Mouse (Mus musculus): ENCODE results near the gene Sall4. TPM values are rescaled to one million over a fixed set of nuclear protein-coding genes. Genes with fewer than 3 reads are reported as not detected.

The Sall4 gene
- not detected in 2 replicates for polyA plus RNA-seq (2011; ENCODE audit: insufficient read length, low read depth, missing spikeins)

DNA sequence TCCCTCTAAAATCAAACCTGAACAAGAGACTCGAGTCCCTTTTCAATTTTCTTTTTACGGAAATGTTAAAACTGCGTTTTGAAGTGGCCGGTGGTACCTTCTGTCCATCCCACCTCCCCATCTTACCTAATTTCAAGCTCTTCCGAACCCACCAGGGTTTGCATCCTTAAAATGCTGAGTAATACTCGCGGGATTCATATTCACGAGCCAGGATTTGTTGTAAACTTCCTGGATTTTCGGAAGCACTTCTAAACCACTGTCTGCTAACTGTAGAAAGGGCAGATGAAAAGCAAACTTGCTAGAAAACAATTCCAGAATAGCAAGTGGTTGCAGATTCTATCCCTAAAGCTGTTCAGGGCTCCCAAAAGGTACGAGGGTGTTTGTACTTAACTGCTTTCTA, at the start of gene Sall4:
TSS of gene Sall4 (minus strand) at position 362 of the 400 bp plus-strand sequence.
- no peaks in the 10 kb centered on the region; the same call in 1 of the 2 replicates for H3K4me1 ChIP-seq (ENCODE audit: control insufficient read depth, insufficient read depth, low read length)
- no peak within 1 kb of the TSS for H3K4me3 ChIP-seq (ENCODE audit: insufficient read depth, low read length)
- no peak for TF ChIP-seq CTCF (IDR thresholded peaks at IDR 0.05; ENCODE audit: borderline replicate concordance, insufficient read depth, low read length)
- TF ChIP-seq POLR2A (IDR thresholded peaks at IDR 0.05; ENCODE audit: low read depth, low read length) = no peak
- no peak within 1 kb of the TSS for H3K27ac ChIP-seq (ENCODE audit: insufficient read depth, low read length)

DNA sequence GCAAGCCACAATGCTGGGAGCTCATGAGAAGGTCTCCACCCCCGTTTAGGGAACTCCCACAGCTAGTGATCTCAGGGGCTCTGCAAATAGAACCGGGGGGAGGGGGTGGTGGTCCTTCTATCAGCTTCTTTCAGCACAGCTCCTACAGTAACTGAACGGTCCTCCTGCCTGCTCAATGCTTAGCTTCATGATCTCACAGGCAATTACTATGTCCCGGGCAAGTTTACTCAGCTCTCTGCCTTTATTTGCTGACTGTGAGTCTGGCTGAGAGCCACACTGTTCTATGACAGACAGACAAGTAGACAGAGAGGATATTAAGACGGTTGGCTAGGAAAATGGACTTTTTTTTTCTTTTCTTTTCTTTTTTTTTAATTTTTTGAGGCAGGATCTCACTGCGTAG, 45.5 kb upstream of the Sall4 start:
- H3K4me1 ChIP-seq (ENCODE audit: control insufficient read depth, insufficient read depth, low read length) = no peaks in the 10 kb centered on the region
- H3K4me3 ChIP-seq (ENCODE audit: insufficient read depth, low read length) = no peak overlapping the region
- no peak for TF ChIP-seq POLR2A (IDR thresholded peaks at IDR 0.05; ENCODE audit: low read depth, low read length)
- TF ChIP-seq CTCF (IDR thresholded peaks at IDR 0.05; ENCODE audit: borderline replicate concordance, insufficient read depth, low read length) = no peak
- H3K27ac ChIP-seq (ENCODE audit: insufficient read depth, low read length) = no peak overlapping the region

DNA sequence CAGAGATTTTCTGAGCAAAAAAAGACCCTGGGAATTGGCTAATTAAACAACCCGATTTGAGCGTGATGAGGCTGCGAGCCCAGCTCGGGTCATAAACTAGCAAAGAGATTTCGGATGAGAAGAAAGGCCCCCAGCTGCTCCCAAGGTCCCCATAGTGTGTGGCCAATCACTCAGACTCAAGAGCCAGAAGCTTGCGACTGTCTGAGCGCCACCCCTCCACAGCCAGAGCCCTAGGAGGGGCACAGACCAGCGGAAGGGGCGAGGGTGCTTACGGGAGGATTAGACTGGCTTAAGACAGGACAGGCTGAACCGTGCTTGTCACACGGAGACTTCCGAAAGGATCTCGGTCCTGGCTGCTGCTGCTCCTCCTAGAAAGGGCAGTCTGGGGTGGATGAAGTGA, 42.2 kb upstream of the Sall4 start:
- TF ChIP-seq CTCF (IDR thresholded peaks at IDR 0.05; ENCODE audit: borderline replicate concordance, insufficient read depth, low read length) (no peak), POLR2A (IDR thresholded peaks at IDR 0.05; ENCODE audit: low read depth, low read length) (no peak)
- Histone ChIP-seq H3K27ac (ENCODE audit: insufficient read depth, low read length) (no peak overlapping the region), H3K4me1 (ENCODE audit: control insufficient read depth, insufficient read depth, low read length) (no peaks in the 10 kb centered on the region), H3K4me3 (ENCODE audit: insufficient read depth, low read length) (no peak overlapping the region)

DNA sequence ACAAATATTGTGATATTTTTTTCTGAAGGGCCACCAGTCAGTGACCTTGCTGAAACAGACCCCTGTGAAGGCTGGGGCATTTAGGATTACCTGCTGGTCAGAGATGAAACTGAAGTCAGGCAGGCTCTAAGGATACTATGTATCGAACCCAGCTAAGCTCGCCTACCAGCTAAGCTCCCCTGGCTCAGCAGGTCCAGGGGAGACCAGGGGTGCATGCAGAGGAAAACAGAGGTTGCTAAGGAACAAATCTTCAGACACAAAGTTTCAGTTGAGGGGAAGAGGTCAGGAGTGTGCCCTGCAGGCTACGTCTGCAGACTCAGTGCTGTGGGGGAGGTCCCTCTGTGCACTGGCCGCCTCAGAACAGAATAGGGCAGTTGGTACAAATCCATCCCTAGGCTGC, 39.9 kb upstream of the Sall4 start:
- Histone ChIP-seq H3K27ac (ENCODE audit: insufficient read depth, low read length) (no peak overlapping the region), H3K4me3 (ENCODE audit: insufficient read depth, low read length) (no peak overlapping the region)
- TF ChIP-seq CTCF (IDR thresholded peaks at IDR 0.05; ENCODE audit: borderline replicate concordance, insufficient read depth, low read length) (no peak), POLR2A (IDR thresholded peaks at IDR 0.05; ENCODE audit: low read depth, low read length) (no peak)

DNA sequence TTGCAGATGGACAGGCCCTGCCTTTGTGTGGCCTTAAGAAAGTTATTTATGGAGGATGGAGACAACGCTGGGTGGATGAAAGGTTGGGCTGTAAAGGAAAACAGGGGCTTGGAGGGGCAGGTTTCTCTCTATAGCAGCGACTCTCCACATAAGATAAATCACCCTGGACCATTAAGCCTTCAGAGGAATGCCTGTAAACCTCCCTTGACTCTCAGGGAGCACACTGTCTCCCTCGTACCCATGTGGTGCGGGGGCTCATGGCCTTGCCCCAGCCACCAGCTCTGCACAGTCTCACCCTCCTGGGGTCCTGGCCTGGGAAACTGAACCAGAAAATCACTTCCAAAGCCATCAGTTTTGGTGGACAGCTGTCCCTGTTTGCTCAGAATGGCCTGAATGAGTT, 36.1 kb upstream of the Sall4 start:
- Histone ChIP-seq H3K4me3 (ENCODE audit: insufficient read depth, low read length) (no peak overlapping the region), H3K27ac (ENCODE audit: insufficient read depth, low read length) (no peak overlapping the region)
- no peak for TF ChIP-seq POLR2A (IDR thresholded peaks at IDR 0.05; ENCODE audit: low read depth, low read length)
- TF ChIP-seq CTCF (IDR thresholded peaks at IDR 0.05; ENCODE audit: borderline replicate concordance, insufficient read depth, low read length) = no peak

More for the DNA sequence above, 39.9 kb upstream of the Sall4 start:
- H3K4me1 ChIP-seq (ENCODE audit: control insufficient read depth, insufficient read depth, low read length) = no peaks in the 10 kb centered on the region

DNA sequence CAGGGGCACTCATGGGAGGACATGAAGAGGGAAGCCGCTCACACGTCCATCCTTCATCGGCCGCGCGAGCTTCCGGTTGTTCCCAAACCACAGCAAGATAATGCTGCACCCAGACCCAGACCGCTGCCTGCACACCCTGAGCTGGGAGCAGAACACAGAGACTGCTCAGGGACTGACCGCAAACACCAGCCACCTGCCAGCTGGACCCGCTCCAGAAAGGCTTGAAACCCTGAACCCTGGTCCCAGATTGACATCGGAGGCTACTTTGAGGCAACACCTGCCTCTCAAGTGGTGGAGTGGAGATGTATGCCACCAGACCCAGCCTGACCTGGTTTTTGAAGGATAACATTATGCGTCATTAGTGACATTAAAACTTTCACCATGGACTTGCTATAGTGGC, 31.6 kb upstream of the Sall4 start:
- no peaks in the 10 kb centered on the region for H3K4me1 ChIP-seq (ENCODE audit: control insufficient read depth, insufficient read depth, low read length)
- no peak overlapping the region for H3K4me3 ChIP-seq (ENCODE audit: insufficient read depth, low read length)
- TF ChIP-seq CTCF (IDR thresholded peaks at IDR 0.05; ENCODE audit: borderline replicate concordance, insufficient read depth, low read length) (no peak), POLR2A (IDR thresholded peaks at IDR 0.05; ENCODE audit: low read depth, low read length) (no peak)
- H3K27ac ChIP-seq (ENCODE audit: insufficient read depth, low read length) = no peak overlapping the region

More for the DNA sequence above, 36.1 kb upstream of the Sall4 start:
- no peaks in the 10 kb centered on the region for H3K4me1 ChIP-seq (ENCODE audit: control insufficient read depth, insufficient read depth, low read length)

DNA sequence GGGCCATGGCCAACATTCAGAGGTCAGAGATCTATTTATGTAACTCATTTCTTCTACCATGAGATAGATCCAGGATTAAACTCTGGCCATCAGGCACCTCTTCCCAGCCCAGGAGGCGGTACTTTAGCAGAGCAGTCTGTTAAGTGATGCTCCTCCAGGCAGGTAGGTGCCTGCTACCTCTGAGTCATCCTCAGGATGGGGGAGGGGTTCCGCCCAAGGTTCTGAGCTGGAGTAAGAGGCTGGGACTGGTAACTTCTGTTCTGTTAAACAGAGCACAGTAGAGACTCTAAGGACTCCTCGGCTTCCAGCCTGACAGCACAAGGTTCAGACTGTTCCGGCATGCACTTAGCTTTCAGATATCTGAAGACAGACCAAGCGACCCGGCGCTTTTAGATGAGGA, 31.2 kb upstream of the Sall4 start:
- no peaks in the 10 kb centered on the region for H3K4me1 ChIP-seq (ENCODE audit: control insufficient read depth, insufficient read depth, low read length)
- no peak overlapping the region for H3K27ac ChIP-seq (ENCODE audit: insufficient read depth, low read length)
- TF ChIP-seq CTCF (IDR thresholded peaks at IDR 0.05; ENCODE audit: borderline replicate concordance, insufficient read depth, low read length) = no peak
- no peak for TF ChIP-seq POLR2A (IDR thresholded peaks at IDR 0.05; ENCODE audit: low read depth, low read length)
- no peak overlapping the region for H3K4me3 ChIP-seq (ENCODE audit: insufficient read depth, low read length)

DNA sequence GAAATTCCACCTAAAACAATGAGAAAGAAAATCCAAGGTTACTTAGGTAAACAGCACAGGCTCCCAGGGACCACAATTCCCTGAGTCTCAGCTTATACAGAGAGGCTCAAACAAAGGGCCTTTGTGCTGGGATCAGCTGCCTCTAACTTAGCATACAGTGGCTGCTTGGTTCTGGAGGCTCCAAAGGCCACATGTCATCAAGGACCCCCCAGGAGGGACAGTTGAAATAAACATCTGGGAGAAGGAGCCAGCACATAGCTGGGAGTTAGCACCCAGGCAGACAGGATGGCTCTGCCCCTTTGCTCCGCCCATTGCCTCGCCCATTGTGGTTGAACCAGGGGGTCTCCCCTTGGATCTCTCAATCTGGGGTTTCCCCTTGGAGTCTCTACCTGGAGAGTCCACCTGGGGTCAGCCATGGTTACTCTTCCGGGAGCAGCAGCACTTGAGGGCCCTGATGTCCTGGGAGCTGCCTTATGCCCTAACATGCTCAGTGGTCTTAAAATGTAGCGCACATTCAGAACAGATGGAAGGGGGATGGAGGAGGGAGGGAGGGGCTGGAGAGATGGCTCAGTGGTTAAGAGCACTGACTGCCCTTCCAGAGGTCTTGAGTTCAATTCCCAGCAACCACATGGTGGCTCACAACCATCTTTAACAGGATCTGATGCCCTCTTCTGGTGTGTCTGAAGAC, 23.5 kb upstream of the Sall4 start:
- Histone ChIP-seq H3K4me1 (ENCODE audit: control insufficient read depth, insufficient read depth, low read length) (no peaks in the 10 kb centered on the region), H3K4me3 (ENCODE audit: insufficient read depth, low read length) (no peak overlapping the region), H3K27ac (ENCODE audit: insufficient read depth, low read length) (no peak overlapping the region)
- no peak for TF ChIP-seq POLR2A (IDR thresholded peaks at IDR 0.05; ENCODE audit: low read depth, low read length)
- TF ChIP-seq CTCF (IDR thresholded peaks at IDR 0.05; ENCODE audit: borderline replicate concordance, insufficient read depth, low read length) = no peak

DNA sequence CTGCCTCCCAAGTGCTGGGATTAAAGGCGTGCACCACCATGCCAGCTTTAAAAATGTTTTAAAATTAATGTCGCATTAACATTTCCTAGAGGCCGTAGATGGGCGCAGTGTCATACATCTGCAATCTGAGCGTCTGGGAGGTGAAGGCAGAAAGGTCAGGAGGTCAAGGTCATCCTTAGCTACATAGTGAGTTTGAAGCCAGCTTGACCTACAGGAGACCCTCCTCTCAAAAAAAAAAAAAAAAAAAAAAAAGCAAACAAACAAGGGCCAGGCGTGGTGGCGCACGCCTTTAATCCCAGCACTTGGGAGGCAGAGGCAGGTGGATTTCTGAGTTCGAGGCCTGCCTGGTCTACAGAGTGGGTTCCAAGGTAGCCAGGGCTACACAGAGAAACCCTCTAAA, 18.4 kb upstream of the Sall4 start:
- Histone ChIP-seq H3K4me3 (ENCODE audit: insufficient read depth, low read length) (no peak overlapping the region), H3K27ac (ENCODE audit: insufficient read depth, low read length) (no peak overlapping the region), H3K4me1 (ENCODE audit: control insufficient read depth, insufficient read depth, low read length) (no peaks in the 10 kb centered on the region)
- TF ChIP-seq CTCF (IDR thresholded peaks at IDR 0.05; ENCODE audit: borderline replicate concordance, insufficient read depth, low read length) (no peak), POLR2A (IDR thresholded peaks at IDR 0.05; ENCODE audit: low read depth, low read length) (no peak)

DNA sequence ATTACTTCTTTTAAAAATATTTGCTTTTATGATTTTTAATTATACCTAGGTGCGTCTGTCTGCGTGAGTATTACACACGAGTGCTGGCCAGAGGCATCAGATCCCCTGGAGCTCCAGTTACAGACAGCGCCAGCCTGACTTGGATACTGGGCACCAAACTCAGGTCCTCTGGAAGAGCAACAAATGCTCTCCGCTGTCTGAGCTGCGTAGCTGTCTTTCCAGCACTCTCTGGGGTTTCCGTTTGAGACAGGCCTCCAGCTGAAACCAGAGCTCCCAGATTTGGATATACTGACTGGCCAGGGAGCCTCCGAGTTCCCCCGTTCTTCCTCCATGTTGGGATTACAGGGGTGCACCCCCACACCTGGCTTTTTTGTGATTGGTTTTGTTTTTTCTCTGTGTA, 12.9 kb upstream of the Sall4 start:
- Histone ChIP-seq H3K4me1 (ENCODE audit: control insufficient read depth, insufficient read depth, low read length) (no peaks in the 10 kb centered on the region), H3K4me3 (ENCODE audit: insufficient read depth, low read length) (no peak overlapping the region), H3K27ac (ENCODE audit: insufficient read depth, low read length) (no peak overlapping the region)
- TF ChIP-seq POLR2A (IDR thresholded peaks at IDR 0.05; ENCODE audit: low read depth, low read length) (no peak), CTCF (IDR thresholded peaks at IDR 0.05; ENCODE audit: borderline replicate concordance, insufficient read depth, low read length) (no peak)

All from embryonic fibroblast, embryonic 13.5 days (primary cell).